Mouse (Mus musculus): ENCODE measurements around the gene Zfp513. TPM values are rescaled to one million over a fixed set of nuclear protein-coding genes. Genes with fewer than 3 reads are reported as not detected.

Zfp513 gene
- total and polyA plus RNA-seq, 2 experiments from 2014 or later = 3.4 to 30.7 TPM

DNA sequence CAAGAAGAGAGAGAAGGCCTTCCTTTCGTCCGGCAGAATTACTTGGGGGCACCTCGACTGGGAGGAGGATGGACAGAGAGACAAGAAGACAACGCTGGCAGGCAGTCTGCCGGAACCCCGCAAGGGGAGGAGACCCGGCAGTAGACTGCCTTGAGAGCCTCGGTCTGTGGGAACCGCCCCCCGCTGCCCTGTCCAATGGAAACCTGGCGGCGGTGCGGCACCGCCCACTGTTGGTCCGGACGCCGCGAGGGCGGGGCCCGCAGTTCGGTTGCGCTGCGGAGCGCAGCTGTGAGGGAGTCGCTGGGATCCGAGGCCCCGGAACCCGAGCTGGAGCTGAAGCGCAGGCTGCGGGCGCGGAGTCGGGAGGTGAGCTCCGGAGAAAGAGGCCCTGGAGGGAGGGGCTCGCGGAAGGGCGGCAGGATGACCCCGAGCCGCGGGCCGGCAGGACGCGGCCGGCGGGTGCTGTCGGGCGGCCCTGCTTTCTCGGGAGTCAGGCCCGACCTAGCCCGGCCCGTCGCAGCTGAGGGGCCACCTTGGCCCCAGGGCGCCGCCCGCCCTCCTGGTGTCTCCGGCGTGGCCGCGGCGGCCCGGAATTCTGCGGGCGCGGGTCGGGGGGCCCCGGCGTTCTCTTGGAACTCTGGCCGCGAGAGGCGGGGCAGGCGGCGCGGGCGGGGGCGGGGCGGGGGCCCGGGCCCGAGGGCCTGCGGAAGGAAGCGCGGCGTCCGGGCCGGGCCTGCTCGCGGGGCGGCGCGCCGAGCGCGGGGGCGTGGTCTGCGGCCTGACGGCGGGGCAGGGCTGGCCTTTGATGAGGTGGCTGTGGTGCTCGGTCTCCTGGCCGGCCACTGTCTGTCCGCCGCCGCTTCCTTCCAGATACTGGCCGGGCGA is 38.8 kb upstream of the Zfp513 start, which contains the start of the genes Nrbp1 and Gm9970:
TSS of gene Nrbp1 (plus strand) at position 228 of the 885 bp plus-strand sequence.
TSS of gene Gm9970 (minus strand) at position 596 of the 885 bp plus-strand sequence.
- peaks cover 23% of the 10 kb centered on the region for H3K36me3 ChIP-seq (replicated peaks; ENCODE audit: control insufficient read depth, insufficient read depth, low read length)
- H3K9ac ChIP-seq (replicated peaks; ENCODE audit: low read depth, low read length) = peak within 1 kb of the TSS; percentile 92
- ATAC-seq (ENCODE audit: insufficient read depth, low read depth) (peak; percentile 98), DNase-seq (ENCODE audit: low spot score) (peak; percentile 94)
- peaks cover 6% of the 10 kb centered on the region for H3K4me1 ChIP-seq (ENCODE audit: control insufficient read depth, insufficient read depth)
- no peak for TF ChIP-seq EP300 (IDR thresholded peaks at IDR 0.05; ENCODE audit: low read depth)
- TF ChIP-seq CTCF (IDR thresholded peaks at IDR 0.05; ENCODE audit: low read depth) = no peak
- peak within 1 kb of the TSS; percentile 81 for H3K4me2 ChIP-seq (ENCODE audit: low read depth, low read length)
- no peaks in the 10 kb centered on the region for H3K9me3 ChIP-seq (replicated peaks; ENCODE audit: control insufficient read depth, low read length)
- no peaks in the 10 kb centered on the region for H3K27me3 ChIP-seq (ENCODE audit: control insufficient read depth, insufficient read depth, low read length)
- under 1% methylated on average over 92 of the region's 103 CpGs for WGBS
- H3K27ac ChIP-seq (ENCODE audit: low read depth) = peak within 1 kb of the TSS; percentile 97
- peak within 1 kb of the TSS; percentile 81 for H3K4me3 ChIP-seq (ENCODE audit: low read depth, low read length)

DNA sequence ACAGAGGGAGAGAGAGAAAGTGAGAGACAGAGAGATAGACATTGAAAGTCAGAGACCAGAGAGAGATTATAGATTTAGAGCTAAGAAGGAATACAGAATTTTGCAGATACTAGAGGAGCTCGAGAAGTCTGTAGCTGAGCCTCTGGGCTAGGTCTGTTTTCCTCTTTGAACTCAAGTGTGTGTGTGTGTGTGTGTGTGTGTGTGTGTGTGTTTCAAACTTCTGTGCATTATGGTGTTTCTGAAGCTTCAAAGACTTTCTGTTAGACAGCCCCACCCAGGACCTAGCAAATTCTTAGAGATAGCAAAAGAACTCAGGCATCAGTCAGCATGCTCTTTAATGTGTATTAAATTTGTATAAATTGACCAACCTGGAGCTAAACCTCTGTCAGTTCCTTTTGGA is 24.5 kb upstream of the Zfp513 start:
- whole genome bisulfite sequencing = 44% methylated on average over 1 of the region's 1 CpGs
- H3K4me3 ChIP-seq (ENCODE audit: low read depth, low read length) = no peak overlapping the region
- H3K4me2 ChIP-seq (ENCODE audit: low read depth, low read length) = no peak overlapping the region
- H3K27me3 ChIP-seq (ENCODE audit: control insufficient read depth, insufficient read depth, low read length) = no peaks in the 10 kb centered on the region
- no peak overlapping the region for H3K9ac ChIP-seq (replicated peaks; ENCODE audit: low read depth, low read length)
- H3K9me3 ChIP-seq (replicated peaks; ENCODE audit: control insufficient read depth, low read length) = no peaks in the 10 kb centered on the region
- H3K4me1 ChIP-seq (ENCODE audit: control insufficient read depth, insufficient read depth) = no peaks in the 10 kb centered on the region
- H3K27ac ChIP-seq (ENCODE audit: low read depth) = no peak overlapping the region
- DNase-seq (ENCODE audit: low spot score) (no peak), ATAC-seq (ENCODE audit: insufficient read depth, low read depth) (no peak)
- TF ChIP-seq CTCF (IDR thresholded peaks at IDR 0.05; ENCODE audit: low read depth) (no peak), EP300 (IDR thresholded peaks at IDR 0.05; ENCODE audit: low read depth) (no peak)
- H3K36me3 ChIP-seq (replicated peaks; ENCODE audit: control insufficient read depth, insufficient read depth, low read length) = no peaks in the 10 kb centered on the region

DNA sequence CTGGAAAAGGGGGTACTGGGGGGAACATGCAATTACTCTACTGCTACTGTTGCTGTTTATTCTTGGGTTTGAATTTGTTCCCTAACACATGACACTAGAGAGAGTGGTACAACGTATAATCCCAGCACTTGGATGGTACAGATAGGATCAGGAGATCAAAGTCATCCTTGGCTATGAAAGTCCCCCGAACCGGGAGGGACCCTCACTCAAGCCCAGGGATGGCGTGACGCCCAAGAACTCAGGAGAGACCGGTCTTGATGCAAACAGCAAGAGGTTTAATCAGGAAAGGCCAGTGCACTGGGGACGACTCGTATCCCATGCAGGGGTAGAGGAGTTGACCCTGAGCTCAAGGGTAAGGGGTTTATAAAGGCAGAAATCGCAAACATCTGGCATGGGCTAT is 20.6 kb upstream of the Zfp513 start:
- no peak for ATAC-seq (ENCODE audit: insufficient read depth, low read depth)
- Histone ChIP-seq H3K9me3 (replicated peaks; ENCODE audit: control insufficient read depth, low read length) (no peaks in the 10 kb centered on the region), H3K4me2 (ENCODE audit: low read depth, low read length) (no peak overlapping the region), H3K4me3 (ENCODE audit: low read depth, low read length) (no peak overlapping the region), H3K27ac (ENCODE audit: low read depth) (no peak overlapping the region), H3K27me3 (ENCODE audit: control insufficient read depth, insufficient read depth, low read length) (no peaks in the 10 kb centered on the region), H3K4me1 (ENCODE audit: control insufficient read depth, insufficient read depth) (no peaks in the 10 kb centered on the region), H3K36me3 (replicated peaks; ENCODE audit: control insufficient read depth, insufficient read depth, low read length) (no peaks in the 10 kb centered on the region), H3K9ac (replicated peaks; ENCODE audit: low read depth, low read length) (no peak overlapping the region)
- WGBS = 93% methylated on average over 9 of the region's 9 CpGs
- DNase-seq (ENCODE audit: low spot score) = no peak
- TF ChIP-seq CTCF (IDR thresholded peaks at IDR 0.05; ENCODE audit: low read depth) = no peak
- TF ChIP-seq EP300 (IDR thresholded peaks at IDR 0.05; ENCODE audit: low read depth) = no peak

DNA sequence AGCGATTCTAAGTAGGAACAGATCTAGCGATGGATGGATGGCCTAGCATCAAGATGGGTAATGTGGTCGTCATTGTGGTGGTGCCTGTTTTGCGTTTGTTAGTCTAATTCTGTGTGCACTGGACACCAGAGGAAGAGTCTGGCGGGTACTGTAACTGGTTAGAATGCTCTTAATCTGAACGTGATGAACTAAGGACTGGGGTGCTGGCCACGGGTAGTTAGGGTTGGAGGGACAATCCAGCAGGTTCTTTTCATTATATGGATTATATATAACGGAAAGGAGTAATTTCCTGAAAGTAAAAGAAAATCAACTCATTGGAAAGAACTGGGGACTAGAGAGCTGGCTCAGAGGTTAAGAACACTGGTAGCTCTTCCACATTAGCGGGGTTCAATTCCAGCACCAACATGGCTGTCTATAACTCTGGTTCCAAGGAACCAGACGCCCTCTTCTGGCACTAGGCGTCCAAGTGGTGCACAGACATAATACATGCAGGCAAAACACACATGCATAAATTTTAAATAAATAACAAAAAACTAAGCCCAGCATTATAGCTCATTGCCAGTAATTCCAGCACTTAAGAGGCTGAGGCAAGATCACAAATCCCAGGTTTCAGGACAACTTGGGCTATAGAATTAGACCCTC is 19.3 kb upstream of the Zfp513 start:
- TF ChIP-seq CTCF (IDR thresholded peaks at IDR 0.05; ENCODE audit: low read depth) (peak; percentile 33), EP300 (IDR thresholded peaks at IDR 0.05; ENCODE audit: low read depth) (no peak)
- Histone ChIP-seq H3K27me3 (ENCODE audit: control insufficient read depth, insufficient read depth, low read length) (no peaks in the 10 kb centered on the region), H3K4me2 (ENCODE audit: low read depth, low read length) (peak overlapping the region; percentile 94), H3K9me3 (replicated peaks; ENCODE audit: control insufficient read depth, low read length) (no peaks in the 10 kb centered on the region), H3K9ac (replicated peaks; ENCODE audit: low read depth, low read length) (peak overlapping the region; percentile 81), H3K36me3 (replicated peaks; ENCODE audit: control insufficient read depth, insufficient read depth, low read length) (no peaks in the 10 kb centered on the region), H3K27ac (ENCODE audit: low read depth) (peak overlapping the region; percentile 93), H3K4me3 (ENCODE audit: low read depth, low read length) (peak overlapping the region; percentile 96), H3K4me1 (ENCODE audit: control insufficient read depth, insufficient read depth) (no peaks in the 10 kb centered on the region)
- ATAC-seq (ENCODE audit: insufficient read depth, low read depth) (no peak), DNase-seq (ENCODE audit: low spot score) (no peak)
- 20% methylated on average over 11 of the region's 11 CpGs for WGBS

DNA sequence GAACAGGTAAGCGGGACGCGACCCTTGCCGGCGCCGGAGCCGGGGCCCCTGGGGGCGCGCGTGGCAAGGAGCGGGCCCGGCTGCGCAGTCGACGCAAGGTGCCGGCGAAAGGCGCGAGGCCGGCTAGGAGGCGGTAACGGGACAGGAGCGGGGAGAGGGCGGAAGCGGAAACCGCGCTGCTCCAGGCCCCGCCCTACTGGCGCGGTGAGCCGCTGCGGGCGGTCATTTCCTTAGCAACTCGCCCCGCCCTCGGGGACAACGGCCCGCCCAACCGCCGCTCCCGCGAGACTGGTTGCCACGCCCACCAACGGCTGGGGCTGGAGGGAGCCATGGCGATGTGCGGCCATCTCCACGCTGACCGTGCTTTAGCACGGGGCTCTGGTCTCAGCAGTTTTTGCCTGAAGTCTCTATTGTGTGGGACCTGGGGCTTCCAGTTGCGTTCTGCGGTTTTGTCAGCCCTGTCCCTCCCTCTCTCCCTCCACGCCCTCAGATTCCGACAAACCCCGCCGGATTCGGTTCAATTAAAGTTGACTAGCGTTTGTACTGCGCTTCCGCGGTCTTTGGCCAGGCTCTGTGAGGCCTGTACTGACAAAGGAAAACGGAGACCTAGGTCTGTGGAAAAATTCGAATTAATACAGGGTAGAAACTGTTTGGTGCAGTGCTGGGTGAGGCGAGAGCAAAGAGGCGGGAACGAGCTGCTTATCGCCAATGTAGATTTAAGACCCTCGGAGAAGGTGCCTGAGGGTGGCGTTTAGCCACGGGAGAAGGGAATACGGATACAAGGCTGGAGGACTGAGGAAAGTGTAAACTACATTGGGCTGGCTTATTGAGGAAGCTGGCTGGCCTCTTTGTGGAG is 18.6 kb upstream of the Zfp513 start, which contains the start of gene Ppm1g:
TSS of gene Ppm1g (minus strand) at position 240 of the 856 bp plus-strand sequence.
- Histone ChIP-seq H3K9me3 (replicated peaks; ENCODE audit: control insufficient read depth, low read length) (no peaks in the 10 kb centered on the region), H3K27ac (ENCODE audit: low read depth) (peak within 1 kb of the TSS; percentile 93), H3K4me1 (ENCODE audit: control insufficient read depth, insufficient read depth) (no peaks in the 10 kb centered on the region), H3K4me2 (ENCODE audit: low read depth, low read length) (peak within 1 kb of the TSS; percentile 94), H3K36me3 (replicated peaks; ENCODE audit: control insufficient read depth, insufficient read depth, low read length) (no peaks in the 10 kb centered on the region), H3K9ac (replicated peaks; ENCODE audit: low read depth, low read length) (peak within 1 kb of the TSS; percentile 81), H3K27me3 (ENCODE audit: control insufficient read depth, insufficient read depth, low read length) (no peaks in the 10 kb centered on the region), H3K4me3 (ENCODE audit: low read depth, low read length) (peak within 1 kb of the TSS; percentile 96)
- ATAC-seq (ENCODE audit: insufficient read depth, low read depth) (peak; percentile 96), DNase-seq (ENCODE audit: low spot score) (peak; percentile 93)
- TF ChIP-seq CTCF (IDR thresholded peaks at IDR 0.05; ENCODE audit: low read depth) (no peak), EP300 (IDR thresholded peaks at IDR 0.05; ENCODE audit: low read depth) (peak; percentile 24; the same call in 1 of the 2 replicates)
- WGBS = under 1% methylated on average over 60 of the region's 70 CpGs
